Mouse (Mus musculus) C2C12 (cell line): Measurements from ENCODE around the gene Dyrk1b.
A peak's percentile ranks its signal among the peaks of the same experiment; 100 is the strongest.

Source experiments
- CEBPB ChIP-seq: IDR thresholded peaks from one replicate; pipeline ENCODE4 v1.6.1; 2011; ENCODE audit warnings: low read depth, mild to moderate bottlenecking, control low read depth, moderate library complexity
- CTCF ChIP-seq: IDR thresholded peaks from one replicate; pipeline ENCODE4 v1.5.1; 2011; ENCODE audit not compliant: control insufficient read depth, insufficient read depth, insufficient read length
- USF1 ChIP-seq: IDR thresholded peaks from one replicate; pipeline ENCODE4 v1.6.1; 2011; ENCODE audit warnings: low read depth, mild to moderate bottlenecking, control low read depth, moderate library complexity

- TF ChIP-seq USF1 = peak; percentile 99
- no peak for TF ChIP-seq CTCF
- no peak for TF ChIP-seq CEBPB
Observed at GRCm38 (mm10) chr7:28179228-28179627, at the start of gene Dyrk1b.
